ENCODE assay signal across 21 mouse cellular contexts in genomic region chr16:5629996-5630395, GRCm38 (mm10).
DNase-seq lines count a peak whose midpoint lies in the region; ATAC-seq lines count a peak whose summit lies in the region.
"Had no signal": no experiment of that assay in that cellular context is flagged by ENCODE, and none has a peak within 500 bp of the region (broad histone marks: within the 10 kb centered on the region; RNA-seq: fewer than 3 reads in every experiment).

No protein-coding gene starts in this region.

- 0 out of 2 replicates have a peak, but pooled peaks have one; percentile 40 for ATAC-seq in forebrain, embryonic 16.5 days
- ATAC-seq: activated CD4-positive, CD25-positive, alpha-beta regulatory T cell, adult 4 months; Patski had no signal

- no peak overlapping the region for H3K4me2 ChIP-seq in forebrain, embryonic 16.5 days (ENCODE audit: low read length)
- H3K4me2 ChIP-seq: embryonic facial prominence, embryonic 13.5 days; embryonic facial prominence, embryonic 15.5 days; forebrain, embryonic 12.5 days had no signal

- H3K9me3 ChIP-seq in forebrain, embryonic 16.5 days (ENCODE audit: control insufficient read depth, low read length) = no peaks in the 10 kb centered on the region
- H3K9me3 ChIP-seq in forebrain, embryonic 10.5 days = no peaks in the 10 kb centered on the region
- H3K9me3 ChIP-seq: embryonic facial prominence, embryonic 13.5 days; embryonic facial prominence, embryonic 15.5 days; forebrain, embryonic 12.5 days had no signal

- DNase-seq in forebrain, embryonic 10.5 days (ENCODE audit: extremely low spot score, low spot score) = no peak
- DNase-seq in heart, adult 11 months = peak; percentile 3
- no peak for DNase-seq in heart, adult 8-10 months (ENCODE audit: low spot score)
- peak; percentile 57 for DNase-seq in brain, embryonic 18.5 days (ENCODE audit: low read depth, low spot score)
- DNase-seq in embryo, embryonic 9.5 days (ENCODE audit: extremely low spot score) = no peak
- DNase-seq: adrenal gland, adult 8-10 months; adrenal gland, postnatal 14 days; adrenal gland, postnatal 36 days; cerebellum, adult 11-12 months; cerebellum, adult 2 months; cerebellum, adult 9-10 months; cerebellum, postnatal 10 days; cerebellum, postnatal 25 days had no signal

- WGBS in forebrain, embryonic 16.5 days = 60% methylated on average over 3 of the region's 3 CpGs
- 86% methylated on average over 3 of the region's 3 CpGs for WGBS in forebrain, embryonic 10.5 days

- H3K36me3 ChIP-seq in forebrain, embryonic 16.5 days (ENCODE audit: control insufficient read depth, insufficient read depth) = no peaks in the 10 kb centered on the region
- no peaks in the 10 kb centered on the region for H3K36me3 ChIP-seq in forebrain, embryonic 10.5 days (replicated peaks)
- H3K36me3 ChIP-seq: embryonic facial prominence, embryonic 13.5 days; embryonic facial prominence, embryonic 15.5 days; forebrain, embryonic 12.5 days; G1E had no signal

- no peak overlapping the region for H3K27ac ChIP-seq in forebrain, embryonic 16.5 days (ENCODE audit: low read length)
- H3K27ac ChIP-seq in forebrain, embryonic 10.5 days = no peak overlapping the region
- H3K27ac ChIP-seq: embryonic facial prominence, embryonic 13.5 days; embryonic facial prominence, embryonic 15.5 days; forebrain, embryonic 12.5 days had no signal

- H3K27me3 ChIP-seq in forebrain, embryonic 16.5 days (replicated peaks; ENCODE audit: control insufficient read depth, insufficient read depth, low read length) = no peaks in the 10 kb centered on the region
- no peaks in the 10 kb centered on the region for H3K27me3 ChIP-seq in forebrain, embryonic 10.5 days (ENCODE audit: poor library complexity, severe bottlenecking)
- H3K27me3 ChIP-seq: embryonic facial prominence, embryonic 13.5 days; embryonic facial prominence, embryonic 15.5 days; forebrain, embryonic 12.5 days; Patski had no signal

- H3K4me3 ChIP-seq in forebrain, embryonic 16.5 days (replicated peaks; ENCODE audit: low read length) = no peak overlapping the region
- no peak overlapping the region for H3K4me3 ChIP-seq in forebrain, embryonic 10.5 days
- H3K4me3 ChIP-seq: embryonic facial prominence, embryonic 13.5 days; embryonic facial prominence, embryonic 15.5 days; erythroblast, embryonic 14.5 days; forebrain, embryonic 12.5 days had no signal

- H3K4me1 ChIP-seq in forebrain, embryonic 16.5 days (replicated peaks; ENCODE audit: control insufficient read depth, insufficient read depth, low read length) = 0 out of 2 replicates have a peak, but pooled peaks cover 5% of the 10 kb centered on the region
- H3K4me1 ChIP-seq in forebrain, embryonic 10.5 days = no peaks in the 10 kb centered on the region
- H3K4me1 ChIP-seq: embryonic facial prominence, embryonic 13.5 days; embryonic facial prominence, embryonic 15.5 days had no signal

- no peak overlapping the region for H3K9ac ChIP-seq in forebrain, embryonic 16.5 days (replicated peaks; ENCODE audit: low read depth, low read length)
- H3K9ac ChIP-seq: embryonic facial prominence, embryonic 13.5 days; embryonic facial prominence, embryonic 15.5 days; forebrain, embryonic 12.5 days had no signal

Comparison
In these comparisons a context has a peak if more than half of its experiments do, and no peak if none do; other contexts are left out.
1. DNase-seq: peak in heart, adult 11 months (single experiment) and brain, embryonic 18.5 days (single experiment); none in forebrain, embryonic 10.5 days (single experiment), heart, adult 8-10 months (single experiment) and embryo, embryonic 9.5 days (single experiment).